Mouse (Mus musculus): Measurements from ENCODE around the gene Slpi.

The Slpi gene

DNA sequence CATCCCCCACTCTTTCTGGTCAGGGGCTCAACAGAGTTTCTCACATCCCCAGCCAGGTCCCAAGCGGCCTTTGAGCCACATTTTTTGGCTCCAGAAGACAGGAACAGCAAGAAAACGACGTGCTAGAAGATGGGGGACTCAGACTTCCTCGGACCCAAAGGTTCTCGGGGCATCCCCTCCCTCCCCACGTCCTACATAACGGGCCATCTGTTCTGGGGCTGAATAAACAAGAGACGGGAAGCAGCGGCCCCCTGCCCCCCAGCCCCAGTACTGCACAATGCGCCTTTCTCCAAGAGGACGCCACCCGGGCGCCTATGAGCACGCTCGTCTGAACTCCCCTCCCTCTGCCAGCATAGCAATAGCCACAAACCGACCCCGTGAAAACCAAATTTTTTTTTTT is at the start of gene Slpi:
Slpi (minus strand) TSS at position 76 of the 400 bp plus-strand sequence.
- in situ Hi-C loops (cut with MboI, MseI), result no loop called here

DNA sequence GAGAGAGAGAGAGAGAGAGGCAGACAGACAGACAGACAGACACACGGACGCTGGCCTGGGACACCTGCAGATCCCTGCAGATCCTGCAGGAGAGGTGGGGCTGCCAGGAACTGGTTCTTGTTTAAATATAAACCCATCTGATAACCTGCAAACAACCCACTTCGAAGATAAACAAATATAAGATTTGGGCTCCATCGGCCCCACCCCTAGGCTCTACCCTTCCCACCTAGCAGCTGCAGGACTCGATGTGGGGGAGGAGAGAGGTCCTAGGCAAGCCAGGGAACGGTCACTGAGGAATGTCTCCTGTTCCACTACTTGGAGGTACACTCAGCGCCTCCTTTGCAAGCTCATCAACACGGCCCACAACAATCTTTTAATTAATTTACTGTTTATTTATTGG is 49.4 kb upstream of the Slpi start:
- in situ Hi-C loops (cut with MboI, MseI), result no loop called here

DNA sequence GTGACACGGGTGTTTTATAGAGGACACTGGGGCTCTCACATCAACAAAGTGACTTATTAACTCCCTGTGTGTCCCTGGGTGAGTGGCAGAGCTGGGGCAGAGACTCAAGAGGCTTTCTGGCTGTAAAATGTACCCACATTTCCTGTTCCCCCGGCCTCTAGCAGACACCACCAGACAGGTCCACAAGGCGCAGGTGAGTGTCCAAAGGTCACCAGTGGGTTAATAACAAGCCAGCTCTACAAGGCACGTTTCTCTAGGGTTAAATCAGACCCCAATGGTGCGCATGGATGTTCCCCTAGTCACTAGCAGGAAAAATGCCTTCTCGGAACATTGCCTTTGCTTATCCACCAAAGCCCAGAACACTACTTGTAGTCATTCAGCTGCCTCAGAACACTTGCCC is 48.8 kb upstream of the Slpi start:
- in situ Hi-C loops (cut with MboI, MseI), result no loop called here

DNA sequence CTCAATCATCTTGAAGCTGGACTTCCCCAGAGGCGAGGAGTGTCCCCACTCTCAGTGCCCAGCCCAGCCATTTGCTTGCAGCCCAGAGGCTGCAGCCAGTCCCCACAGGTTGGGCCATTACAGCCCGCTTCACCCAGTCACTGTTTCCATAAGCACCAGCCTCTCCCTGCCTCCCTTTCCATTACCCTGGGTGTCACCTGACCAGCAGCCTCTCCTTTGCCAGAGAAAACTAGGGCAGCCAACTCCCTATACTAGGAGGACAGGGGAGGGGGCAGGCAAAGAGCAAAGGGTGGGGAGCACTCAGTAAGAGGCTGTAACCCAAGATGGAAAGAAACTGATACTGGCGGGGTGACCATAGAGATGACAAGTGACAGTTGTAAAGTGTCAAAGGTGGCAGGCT is 48.1 kb upstream of the Slpi start:
- in situ Hi-C loops (cut with MboI, MseI), result no loop called here

DNA sequence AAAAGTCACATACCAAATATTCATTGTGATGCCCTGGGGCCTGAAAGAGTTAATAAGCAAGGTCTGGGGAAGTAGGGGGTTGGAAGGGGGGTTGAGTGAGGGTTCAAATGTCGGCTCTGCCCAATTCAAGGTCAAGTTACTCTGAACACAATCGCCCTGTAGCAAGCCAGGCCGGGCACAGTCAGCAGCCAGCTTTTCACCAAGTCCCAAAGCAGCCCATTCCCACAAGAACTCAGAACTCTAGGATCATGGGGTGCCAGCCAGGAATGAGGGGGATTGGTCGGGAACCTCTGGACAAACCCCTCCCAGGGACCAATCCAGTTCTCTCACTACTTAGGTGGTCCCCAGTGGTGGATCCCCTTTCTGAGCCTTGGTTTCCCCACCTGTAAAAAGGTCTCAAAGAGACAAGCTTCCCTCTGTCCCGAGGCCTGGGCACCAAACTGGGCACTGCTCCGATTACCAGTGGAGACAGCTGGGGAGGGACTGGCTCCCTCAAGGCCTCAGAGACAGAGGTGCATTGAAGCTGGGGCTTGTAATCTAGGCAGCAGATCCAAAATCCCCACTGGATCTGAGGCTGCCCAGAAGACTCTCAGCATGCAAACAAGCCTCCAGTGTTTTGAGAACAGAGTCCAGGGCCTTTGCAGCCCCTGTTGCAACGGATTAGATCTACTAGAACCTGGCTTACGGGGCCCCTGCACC is 47.5 kb upstream of the Slpi start:
- in situ Hi-C loops (cut with MboI, MseI), result no loop called here

DNA sequence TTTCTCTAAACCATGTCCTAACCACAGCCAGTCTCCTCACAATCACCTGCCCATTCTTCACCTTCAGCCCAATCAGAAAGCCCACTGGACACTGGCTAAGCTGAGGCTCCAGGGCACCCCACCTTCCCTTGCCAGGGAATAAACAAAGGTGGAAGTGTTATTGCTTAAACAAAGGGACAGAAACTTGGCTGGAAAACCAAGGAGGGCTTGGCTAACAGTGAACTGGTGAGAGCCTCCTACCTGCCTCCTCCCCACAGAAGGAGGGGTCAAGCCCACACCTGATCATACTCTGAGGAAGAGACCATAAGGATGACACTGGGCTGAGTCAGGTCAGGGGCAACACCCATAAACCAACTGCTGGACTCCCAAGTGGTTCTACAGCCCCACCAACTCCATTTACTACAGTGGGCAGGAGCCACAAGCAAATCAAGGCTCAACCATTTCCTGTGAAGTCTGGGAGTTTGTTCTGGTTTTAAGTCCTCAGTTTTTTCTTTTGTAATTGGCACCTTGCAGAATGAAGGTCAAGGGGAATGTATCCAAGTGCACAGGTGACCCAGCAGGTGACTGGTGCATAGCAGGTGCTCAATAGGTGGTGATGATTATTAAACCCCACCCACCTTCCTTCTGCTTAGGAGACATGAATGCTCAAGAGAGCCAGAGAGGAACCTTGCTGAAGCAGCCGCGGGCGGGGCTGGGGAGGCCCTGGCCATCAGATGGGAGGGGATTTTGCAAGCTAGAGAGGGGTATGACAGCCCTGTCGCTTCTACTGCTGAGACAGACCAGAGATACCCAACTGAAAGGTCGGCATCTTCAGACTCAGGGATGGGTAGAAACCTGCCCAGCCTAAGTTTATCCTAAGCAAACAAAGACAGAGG is 46.6 kb upstream of the Slpi start:
- in situ Hi-C loops (cut with MboI, MseI), result no loop called here

DNA sequence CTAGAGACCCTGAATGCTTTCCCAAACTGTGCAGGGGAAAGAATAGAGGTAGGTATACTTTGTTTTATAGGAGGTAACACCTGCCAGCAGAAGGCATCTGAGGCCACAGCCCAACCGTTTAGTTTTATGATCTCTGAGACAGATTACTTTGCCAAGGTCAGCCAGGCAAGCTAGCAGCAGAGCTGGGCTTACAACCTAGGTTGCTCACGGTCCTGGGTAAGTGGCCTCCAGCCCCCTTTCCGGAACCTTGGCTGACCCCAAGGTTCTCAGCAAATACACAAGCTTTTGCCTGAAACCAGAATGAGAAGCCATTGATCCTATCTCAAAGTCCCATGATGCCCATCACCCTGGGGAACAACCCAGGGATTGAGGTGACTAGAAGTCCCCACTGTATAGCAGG is 45.8 kb upstream of the Slpi start:
- in situ Hi-C loops (cut with MboI, MseI), result no loop called here

DNA sequence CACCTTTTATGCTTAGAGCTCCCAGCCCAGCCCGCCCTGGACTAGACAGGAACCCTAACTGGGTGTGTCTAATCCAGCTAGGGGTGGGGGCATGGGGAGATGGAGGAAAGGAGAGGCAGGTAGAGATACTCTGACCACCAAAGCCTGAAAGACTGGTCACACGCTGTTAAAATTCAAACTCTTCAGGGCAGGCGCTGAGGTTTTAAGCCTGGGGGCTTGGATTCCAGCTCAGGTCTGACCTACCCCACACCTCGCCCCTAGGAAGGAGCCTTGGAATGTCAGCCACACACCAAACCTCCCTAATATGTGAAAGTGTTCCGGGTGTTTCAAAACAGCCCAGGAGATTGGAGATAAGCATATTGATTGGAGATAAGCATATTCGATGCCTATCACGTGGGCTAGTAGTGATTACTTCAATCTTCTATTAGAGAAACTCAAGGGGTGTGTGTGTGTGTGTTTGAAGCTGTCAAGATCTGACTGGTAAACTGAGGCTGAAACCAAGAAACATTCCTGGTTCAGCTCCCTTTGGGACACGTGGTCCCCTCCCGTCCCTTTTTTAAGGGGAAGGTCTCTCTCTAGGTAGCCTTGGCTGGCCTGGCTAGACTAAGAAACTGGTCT is 44.5 kb upstream of the Slpi start:
- in situ Hi-C loops (cut with MboI, MseI), result no loop called here

DNA sequence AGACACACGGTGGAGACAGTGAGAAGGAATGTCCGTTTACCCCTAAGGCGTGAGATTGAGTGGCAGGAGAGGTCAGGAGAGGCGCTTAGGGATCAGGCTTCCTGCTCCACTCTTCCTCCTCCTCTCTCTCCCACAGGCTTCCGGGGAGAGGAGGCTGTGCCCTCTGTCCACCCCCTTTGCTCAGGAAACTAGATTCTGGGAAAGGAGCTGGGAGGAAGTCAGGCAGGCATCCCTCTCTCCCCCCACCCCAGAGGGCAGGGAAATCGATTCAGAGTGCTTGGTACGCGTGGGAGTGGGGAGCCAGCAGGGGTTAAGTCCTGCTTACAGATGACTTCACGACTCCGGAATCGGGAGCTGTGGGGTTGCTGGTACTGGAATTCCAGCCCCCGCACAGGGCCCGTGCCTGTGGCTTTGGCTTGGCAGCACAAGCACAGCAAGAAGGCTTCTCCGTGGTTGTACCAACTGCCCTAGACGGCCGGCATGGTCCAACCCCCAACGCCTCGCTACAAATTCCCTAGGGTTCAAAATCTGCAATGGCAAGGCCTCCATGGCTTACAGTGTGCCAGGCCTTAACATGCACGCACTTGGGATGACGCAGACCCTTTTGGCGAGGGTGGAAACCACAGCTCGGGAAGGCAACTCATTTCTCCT is 43.8 kb upstream of the Slpi start:
- in situ Hi-C loops (cut with MboI, MseI), result no loop called here

DNA sequence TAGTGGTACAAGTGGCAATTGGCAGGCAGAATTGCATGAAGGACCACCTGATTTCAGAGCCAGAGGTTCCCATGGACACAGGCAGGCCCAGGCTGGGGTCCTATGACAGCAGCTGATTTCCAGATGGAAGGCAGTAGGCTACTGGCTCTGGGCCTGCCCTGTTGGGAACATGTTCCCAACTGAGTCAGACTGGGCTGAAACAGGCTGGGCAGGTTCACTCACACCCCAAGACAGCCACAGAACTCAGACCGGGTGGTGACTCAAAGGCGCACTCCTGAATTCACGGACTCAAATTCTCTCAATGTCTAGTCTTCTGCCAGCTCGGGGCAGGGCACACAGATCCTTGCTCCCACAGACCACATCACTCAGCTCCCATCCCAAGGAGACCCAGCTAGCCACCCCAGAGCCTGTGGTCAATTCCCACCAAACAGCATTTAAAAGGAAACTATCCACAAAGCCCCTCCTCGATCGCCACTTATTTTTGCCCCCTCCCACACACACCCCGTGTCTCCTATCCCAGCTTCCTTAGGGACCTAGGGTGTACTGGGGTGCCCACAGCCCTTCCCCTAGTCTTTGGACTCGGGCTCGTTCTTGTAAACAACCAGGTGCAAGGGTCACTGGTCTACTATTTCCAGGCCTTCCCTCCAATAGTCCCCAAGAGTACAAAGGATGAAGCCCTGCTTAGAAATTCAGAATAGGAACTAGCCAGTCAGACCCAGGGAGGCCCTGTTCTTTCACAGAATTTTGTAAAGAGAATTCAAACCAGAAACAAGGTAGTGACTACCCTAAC is 43.0 kb upstream of the Slpi start:
- in situ Hi-C loops (cut with MboI, MseI), result no loop called here

DNA sequence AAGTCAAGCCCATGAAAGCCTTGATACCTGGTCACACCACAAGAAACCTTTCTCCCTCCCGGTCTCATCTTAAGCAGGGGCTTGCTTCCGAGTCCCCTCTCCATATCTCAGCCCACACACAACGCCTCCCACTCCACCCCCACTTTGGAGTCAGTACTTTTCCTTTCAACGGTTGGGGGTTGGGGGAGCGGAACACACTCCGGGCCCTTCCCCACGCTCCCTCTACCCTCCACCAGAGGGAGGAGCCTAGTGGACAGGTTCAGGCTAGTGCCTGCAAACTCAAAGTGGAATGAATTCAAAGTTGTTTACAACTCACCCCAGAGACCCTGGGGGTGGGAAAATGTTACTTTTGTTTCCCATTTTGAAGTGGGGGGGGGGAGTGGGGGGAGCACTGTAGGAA is 41.8 kb upstream of the Slpi start:
- in situ Hi-C loops (cut with MboI, MseI), result no loop called here

DNA sequence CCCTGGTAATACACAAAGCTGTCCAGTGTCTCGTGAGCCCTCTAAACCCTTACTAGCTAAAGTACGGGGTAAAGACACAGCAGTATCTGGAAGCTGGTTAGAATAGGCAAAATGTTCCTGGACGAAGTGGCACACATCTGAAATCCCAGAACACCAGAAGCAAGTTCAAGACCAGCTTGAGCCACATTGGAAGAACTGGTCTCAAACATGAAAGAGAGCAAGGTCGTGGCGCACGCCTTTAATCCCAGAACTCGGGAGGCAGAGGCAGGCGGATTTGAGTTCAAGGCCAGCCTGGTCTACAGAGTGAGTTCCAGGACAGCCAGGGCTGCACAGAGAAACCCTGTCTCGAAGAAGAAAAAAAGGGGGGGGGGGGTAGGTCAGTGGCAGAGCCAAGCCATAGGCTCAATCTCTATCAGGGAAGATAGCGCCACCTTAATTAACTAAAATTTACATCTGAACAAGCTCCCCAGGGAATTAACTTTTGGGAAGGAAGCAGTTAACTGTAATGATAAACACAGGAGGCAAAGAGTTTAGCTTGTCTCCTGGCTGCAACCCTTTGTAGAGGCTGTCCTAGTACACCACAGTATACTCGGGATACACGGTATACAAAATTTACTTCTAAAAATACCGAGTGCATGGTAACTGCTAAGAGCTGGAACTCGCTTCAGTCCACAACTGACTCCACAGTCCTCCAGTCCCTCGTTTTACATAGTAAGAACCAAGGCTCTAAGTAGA is 41.2 kb upstream of the Slpi start:
- in situ Hi-C loops (cut with MboI, MseI), result no loop called here

DNA sequence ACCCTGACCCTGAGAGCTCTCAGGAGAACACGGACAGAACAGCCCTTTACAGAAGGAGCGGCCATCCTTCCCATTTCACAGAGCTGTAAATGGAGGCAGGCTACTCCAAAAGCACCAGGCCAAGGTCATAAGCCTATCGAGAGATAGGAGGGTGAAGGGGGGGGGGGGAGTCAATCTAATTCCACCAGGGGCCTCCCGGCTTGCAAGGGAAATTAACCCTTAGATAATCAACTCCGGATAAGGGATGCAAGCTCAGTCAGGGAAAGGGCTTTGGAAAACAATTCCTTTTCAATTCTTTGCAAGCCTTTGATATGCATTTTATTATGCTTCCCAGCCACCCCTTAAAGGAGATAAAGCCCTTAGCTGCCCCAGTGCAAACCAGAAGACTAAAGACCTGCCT is 39.6 kb upstream of the Slpi start:
- in situ Hi-C loops (cut with MboI, MseI), result no loop called here

DNA sequence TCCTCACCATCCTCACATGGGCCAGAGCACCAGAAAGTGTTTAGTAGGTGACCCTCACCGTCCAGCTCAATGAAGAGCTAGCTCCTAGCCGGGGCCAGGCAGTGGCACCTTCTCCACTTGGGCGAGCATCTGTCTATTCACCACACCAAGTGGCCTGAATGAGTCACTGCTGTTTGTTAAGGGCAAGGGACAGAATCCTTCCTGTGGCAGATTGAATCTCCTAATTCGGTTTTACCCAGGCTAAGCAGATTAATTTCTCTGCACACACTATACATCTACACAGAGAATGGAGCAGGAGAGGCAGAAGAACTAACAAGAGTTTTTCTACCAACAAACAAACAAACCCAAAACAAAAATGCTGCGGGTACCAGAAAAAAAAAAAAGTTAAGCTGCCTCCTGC is 38.1 kb upstream of the Slpi start:
- in situ Hi-C loops (cut with MboI, MseI), result no loop called here

DNA sequence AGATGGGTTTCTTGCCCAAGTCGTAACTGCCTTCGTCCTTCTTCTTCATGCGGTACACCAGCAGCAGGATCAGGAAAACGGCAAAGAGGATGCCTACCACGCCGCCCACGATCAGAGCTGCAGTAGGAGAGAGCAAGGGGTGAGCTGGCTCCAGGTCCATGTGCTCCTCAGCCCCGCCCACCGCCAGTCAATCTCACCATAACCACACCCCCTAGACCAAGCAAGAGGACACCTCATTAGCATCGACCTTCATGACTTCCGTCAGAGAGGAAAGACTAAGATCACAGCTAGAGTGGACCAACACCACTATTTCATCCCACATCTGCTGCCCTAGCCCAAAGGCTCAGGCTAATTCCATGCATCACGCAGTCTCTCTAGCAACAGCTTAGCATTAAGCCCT is 37.2 kb upstream of the Slpi start:
- in situ Hi-C loops (cut with MboI, MseI), result no loop called here

DNA sequence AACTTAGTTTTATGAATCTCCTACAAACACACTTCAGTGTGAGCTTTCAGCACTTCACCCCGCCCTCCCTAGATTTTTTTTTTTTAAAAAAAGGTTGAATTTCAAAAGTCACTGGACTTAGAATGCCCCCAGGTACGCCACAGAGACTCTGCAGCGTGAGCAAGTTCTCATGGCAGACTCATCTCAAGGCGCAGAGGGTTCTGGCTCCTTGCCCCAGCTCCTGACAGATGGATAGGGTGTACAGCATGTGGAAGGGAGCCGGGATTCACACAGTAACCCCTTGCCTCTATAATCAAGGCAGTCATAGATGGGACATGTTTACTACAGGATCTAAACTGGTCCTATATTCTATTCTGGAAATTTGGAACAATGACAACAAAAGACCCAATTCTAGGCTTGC is 36.5 kb upstream of the Slpi start:
- in situ Hi-C loops (cut with MboI, MseI), result no loop called here

DNA sequence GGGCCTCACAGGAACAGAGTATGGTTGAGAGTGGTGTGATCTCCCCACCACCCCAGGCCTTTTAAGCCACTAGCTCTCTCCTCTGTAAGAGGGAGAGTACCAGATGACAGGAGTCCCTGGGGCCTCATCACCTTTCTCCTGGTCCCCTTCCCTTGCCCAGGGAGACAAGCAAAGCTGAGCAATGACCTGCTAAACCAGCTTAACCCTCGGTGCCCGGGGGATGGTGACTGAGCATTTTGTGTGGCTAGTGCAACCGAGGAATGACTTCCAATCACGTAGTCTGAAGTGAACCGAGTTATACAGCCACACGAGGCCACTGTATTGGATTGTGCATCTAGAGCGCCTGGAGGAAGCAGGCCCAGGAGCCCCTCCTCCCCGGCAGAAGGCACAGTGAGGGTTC is 35.5 kb upstream of the Slpi start:
- in situ Hi-C loops (cut with MboI, MseI), result no loop called here

DNA sequence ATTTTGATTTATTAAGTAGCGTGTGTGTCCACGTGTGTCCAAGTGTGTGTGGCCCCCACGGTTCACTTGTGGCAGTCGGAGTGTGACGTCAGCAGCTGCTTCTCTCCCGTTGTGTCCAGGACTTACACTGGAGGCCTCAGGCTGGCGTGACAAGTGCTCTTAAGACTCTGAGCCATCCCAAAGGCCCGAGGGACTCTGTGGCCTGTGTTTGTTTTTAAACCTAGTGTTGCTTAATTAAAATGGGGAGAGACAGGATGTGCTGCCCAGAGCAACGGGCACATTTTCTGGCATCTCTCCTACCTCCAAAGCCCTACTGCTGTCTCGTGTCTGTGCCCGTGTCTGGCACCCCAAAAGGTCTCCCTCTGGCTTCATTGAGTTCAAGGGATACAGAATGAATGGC is 34.6 kb upstream of the Slpi start:
- in situ Hi-C loops (cut with MboI, MseI), result no loop called here

DNA sequence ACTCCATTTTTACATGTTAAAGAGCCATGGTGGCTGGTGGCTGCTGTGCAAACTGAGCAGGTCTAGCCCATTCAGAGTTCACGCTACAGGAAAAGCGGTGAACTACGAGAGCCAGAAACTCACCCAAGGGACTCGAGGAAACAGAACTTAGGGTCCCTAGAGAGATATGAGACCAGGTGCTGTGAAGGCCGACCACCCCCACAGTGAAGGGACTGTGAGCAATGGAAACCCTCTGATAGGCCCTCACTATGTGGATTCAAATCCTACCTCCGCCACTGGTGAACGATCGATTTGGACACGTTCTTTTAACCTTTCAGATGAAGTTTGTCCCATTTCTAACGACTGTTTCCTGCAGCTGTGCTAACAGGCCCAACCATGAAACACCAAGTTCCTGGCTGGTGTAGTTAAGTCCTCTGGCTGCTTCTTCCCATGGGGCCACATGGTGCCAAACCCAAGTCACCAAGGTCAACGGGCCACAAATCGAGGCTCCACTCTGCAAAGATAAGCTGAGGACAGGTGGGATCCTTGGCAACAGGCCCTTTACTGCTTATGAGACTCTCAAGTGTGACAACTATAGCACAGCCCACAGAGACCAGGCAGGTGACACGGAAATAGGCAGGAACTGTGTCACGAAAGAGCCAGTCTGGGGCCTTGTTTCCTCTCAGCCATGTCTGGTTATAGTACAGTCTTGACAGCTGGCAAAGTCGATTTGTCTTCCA is 33.9 kb upstream of the Slpi start:
- in situ Hi-C loops (cut with MboI, MseI), result no loop called here

DNA sequence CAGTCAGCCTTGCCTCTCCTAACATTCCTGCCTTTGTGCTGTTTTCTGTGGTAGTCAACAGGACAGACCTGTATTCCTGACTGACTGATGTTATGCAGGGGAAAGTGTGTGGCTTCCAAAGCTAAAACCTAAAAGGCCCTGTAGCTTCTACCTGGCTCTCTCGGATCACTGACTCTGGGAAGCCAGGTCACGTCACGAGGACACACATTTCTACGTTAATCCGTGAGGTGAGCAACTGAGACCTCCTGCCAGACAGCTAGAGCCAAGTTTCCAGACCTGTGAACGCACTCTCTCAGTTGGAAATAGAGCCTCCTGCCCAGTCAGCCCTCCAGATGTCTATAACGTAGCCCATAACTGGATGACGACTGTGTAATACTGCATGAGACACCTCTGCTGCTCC is 33.1 kb upstream of the Slpi start:
- in situ Hi-C loops (cut with MboI, MseI), result no loop called here

All from T-helper 17 cell (primary cell).